Mouse (Mus musculus) testis, adult 10 weeks (tissue): ENCODE measurements around the gene Gm11437. TPM values are rescaled to one million over a fixed set of nuclear protein-coding genes. Genes with fewer than 3 reads are reported as not detected.

Experiments used
- polyA plus RNA-seq: library from polyadenylated mRNA; stranded (reverse); fragments of 350-450 nt; fragmentation: Illumina TruSeq; extraction: RNeasy Lipid Tissue Mini Kit (QIAGEN cat#74804); gene quantifications from one replicate; pipeline ENCODE4 v1.2.3, GENCODE M21; 2014; ENCODE audit warnings: low read depth, low replicate concordance

Gm11437 gene
- polyA plus RNA-seq = not detected

DNA sequence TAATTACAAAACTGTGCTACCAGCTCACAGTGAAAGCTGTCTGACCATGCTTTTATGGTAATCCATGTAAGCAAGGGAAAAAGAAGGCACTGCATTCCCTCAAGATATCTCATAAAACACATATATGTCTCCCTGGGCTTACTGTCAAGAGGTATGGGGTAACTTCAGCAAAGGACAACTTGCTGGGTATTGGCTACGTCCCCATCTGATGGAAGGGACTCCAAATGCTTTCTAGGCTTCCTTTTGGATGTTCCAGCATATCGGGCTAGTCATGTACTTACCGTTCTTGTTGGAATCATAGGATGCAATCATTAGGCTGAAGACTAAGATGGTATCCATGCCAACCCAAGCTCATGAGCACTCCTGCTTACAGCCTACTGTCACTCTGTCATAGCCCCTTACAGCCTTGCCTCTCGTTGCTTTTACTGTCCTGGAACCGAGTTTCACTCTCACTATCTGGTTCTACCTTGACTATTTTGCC is at the start of gene Gm11437:
Gene Gm11437 (minus strand): TSS at position 431 of the 481 bp plus-strand sequence.

GRCm38 (mm10) chr11:84128943-84129798 is 38.1 kb downstream of the Gm11437 start, which contains the start of the genes Tada2a and Acaca:
Gene Tada2a (minus strand): TSS chr11:84129600.
Gene Acaca (plus strand): TSS chr11:84129672.

Other genes starting within 250 kb of the Gm11437 start
- 55.1 TPM for gene Ddx52, start 225.4 kb downstream of the Gm11437 start, polyA plus RNA-seq
- gene Synrg, start 203.0 kb downstream of the Gm11437 start, polyA plus RNA-seq = 36.4 TPM
- 0.42 TPM for gene Dusp14, start 98.2 kb downstream of the Gm11437 start, polyA plus RNA-seq
- gene Tada2a, start 37.9 kb downstream of the Gm11437 start, polyA plus RNA-seq = 7.6 TPM
- 41.0 TPM for gene Acaca, start 37.8 kb downstream of the Gm11437 start, polyA plus RNA-seq